Mouse (Mus musculus) adrenal gland (tissue): ENCODE results near the gene Pklr.

Experiments
- intact Hi-C: fragments of 180-260 bp; cut with DNase I; formaldehyde crosslinking; loops from one replicate; pipeline ENCODE4 v1.15.1; 2025

Pklr gene

GRCm38 (mm10) chr3:89193351-89193750 lies 57.4 kb downstream of the Pklr start:
- intact Hi-C loops = no loop called here

- intact Hi-C loops = no loop called here
These were observed 57.9 kb downstream of the Pklr start for GRCm38 (mm10) chr3:89193853-89194252.
